Mouse (Mus musculus) ES-E14 (cell line): ENCODE data around the gene Mrpl48.

Experiments used
- MAFK ChIP-seq: IDR thresholded peaks from 2 replicates; pipeline ENCODE4 v1.6.1; 2014; ENCODE audit warnings: mild to moderate bottlenecking, low read depth, low read length, inconsistent platforms; ENCODE audit not compliant: insufficient read depth
- ZC3H11A ChIP-seq: IDR thresholded peaks from 2 replicates; pipeline ENCODE4 v1.6.1; 2012; ENCODE audit warnings: low read depth, mild to moderate bottlenecking, inconsistent platforms, low read length, borderline replicate concordance

GRCm38 (mm10) chr7:100600211-100600610, 7.9 kb downstream of the Mrpl48 start:
- no peak for TF ChIP-seq ZC3H11A
- no peak for TF ChIP-seq MAFK
